Mouse (Mus musculus): ENCODE measurements around the gene Rin2. TPM values are rescaled to one million over a fixed set of nuclear protein-coding genes. Genes with fewer than 3 reads are reported as not detected.

Rin2 gene
- total RNA-seq, 2 experiments from 2014 or later: 24.9 to 26.4 TPM

DNA sequence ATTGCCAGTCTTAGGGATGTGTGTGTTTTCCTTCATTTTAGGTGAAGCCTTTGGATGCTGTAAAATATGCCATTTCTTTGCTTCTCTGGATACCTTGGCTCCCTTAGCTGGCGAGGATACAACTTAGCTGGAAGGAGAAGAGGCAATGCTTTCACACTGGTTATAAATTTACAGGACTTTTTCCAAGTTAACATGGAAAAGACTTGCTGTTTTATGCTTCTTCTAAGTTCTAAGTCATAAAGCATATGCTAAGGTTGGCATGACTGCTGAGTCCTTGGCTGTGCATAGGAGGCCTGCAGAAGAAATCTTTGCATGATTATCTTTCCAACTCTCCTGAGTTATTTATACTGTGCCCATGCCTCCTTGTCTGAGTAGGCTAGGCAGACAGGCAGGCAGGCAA, 49.3 kb downstream of the Rin2 start:
- intact Hi-C loops (cut with DNase I): no loop called here
- peak; percentile 22 to 26 for DNase-seq (ENCODE audit: low spot score in 2 of 2)

GRCm38 (mm10) chr2:145729414-145729813, 54.4 kb downstream of the Rin2 start:
- DNase-seq (ENCODE audit: low spot score in 2 of 2): no peak
- intact Hi-C loops (cut with DNase I): no loop called here

GRCm38 (mm10) chr2:145730189-145730880, 55.3 kb downstream of the Rin2 start:
- intact Hi-C loops (cut with DNase I): no loop called here
- DNase-seq (ENCODE audit: low spot score in 2 of 2): no peak

GRCm38 (mm10) chr2:145730905-145731304, 55.9 kb downstream of the Rin2 start:
- DNase-seq (ENCODE audit: low spot score in 2 of 2): no peak
- intact Hi-C loops (cut with DNase I): no loop called here

- no peak for DNase-seq (ENCODE audit: low spot score in 2 of 2)
- intact Hi-C loops (cut with DNase I): no loop called here
These were observed 60.1 kb downstream of the Rin2 start for GRCm38 (mm10) chr2:145735079-145735478.

- DNase-seq (ENCODE audit: low spot score in 2 of 2): no peak
- intact Hi-C loops (cut with DNase I): no loop called here
These were observed 61.5 kb downstream of the Rin2 start for GRCm38 (mm10) chr2:145736543-145736942.

- intact Hi-C loops (cut with DNase I): no loop called here
- no peak for DNase-seq (ENCODE audit: low spot score in 2 of 2)
These were observed 62.2 kb downstream of the Rin2 start for GRCm38 (mm10) chr2:145737196-145737595.

GRCm38 (mm10) chr2:145740729-145741128, 65.7 kb downstream of the Rin2 start:
- intact Hi-C loops (cut with DNase I): no loop called here
- DNase-seq (ENCODE audit: low spot score in 2 of 2): no peak

DNA sequence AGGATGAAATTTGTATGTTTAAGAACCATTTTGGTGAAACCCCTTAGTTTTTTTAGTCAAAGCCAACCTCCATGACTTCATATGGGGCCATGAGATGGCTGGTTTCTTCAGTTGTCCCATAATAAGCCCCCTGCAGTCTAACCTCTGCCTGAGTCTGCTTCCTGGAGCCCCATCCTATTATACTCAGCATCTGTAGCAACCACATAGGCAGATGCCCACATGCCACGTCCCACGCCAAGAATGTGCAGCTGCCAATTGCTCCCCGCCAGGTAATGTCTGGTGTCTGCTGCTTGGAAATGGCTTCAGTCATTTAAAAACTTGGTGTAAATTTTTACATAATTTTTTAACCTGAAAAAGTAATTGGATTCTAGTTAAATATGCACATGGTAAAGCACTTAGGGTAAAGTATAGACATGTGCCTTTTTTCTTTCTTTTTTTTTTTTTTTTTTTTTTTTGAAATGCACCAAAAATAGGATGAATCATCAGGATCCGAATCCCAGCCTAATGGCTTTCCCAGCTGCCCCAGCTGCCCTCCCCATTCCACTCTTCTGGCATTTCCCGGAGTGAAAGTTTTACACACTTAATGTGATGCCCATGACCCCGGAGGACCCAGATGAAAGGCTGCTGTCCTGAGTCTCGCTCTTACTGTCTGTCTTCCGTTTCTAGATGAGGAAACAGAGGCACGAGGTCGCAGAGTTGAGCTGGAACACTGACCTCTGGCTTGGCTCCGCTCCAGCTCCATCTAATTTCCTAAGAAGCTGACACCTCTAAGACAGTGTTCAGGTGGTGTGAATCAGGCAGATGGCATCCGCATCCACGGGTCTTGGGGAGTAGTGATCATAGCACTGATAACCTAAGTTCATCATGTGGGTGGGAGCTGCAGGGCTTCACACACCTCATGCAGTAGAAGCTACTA, 68.0 kb downstream of the Rin2 start:
- intact Hi-C loops (cut with DNase I): no loop called here

DNA sequence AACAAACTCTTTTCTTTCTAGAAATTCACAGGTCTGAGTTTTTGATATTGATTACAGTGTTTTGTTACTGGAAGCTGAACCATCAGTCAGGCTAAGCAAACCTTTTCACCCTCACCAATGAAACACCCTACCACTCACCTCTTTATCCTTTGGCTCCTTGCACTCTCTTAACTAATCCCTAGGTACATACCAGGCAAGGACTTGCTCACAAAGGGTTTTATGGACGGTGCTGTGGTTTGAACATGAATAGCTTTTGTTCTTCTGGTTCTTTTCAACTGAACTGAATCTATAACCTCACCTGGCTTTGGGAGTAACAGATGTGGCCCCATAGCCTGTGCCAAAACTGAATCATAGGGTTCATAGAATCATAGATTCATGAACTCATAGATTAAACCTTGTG, 71.4 kb downstream of the Rin2 start:
- DNase-seq (ENCODE audit: low spot score in 2 of 2): no peak
- intact Hi-C loops (cut with DNase I): no loop called here

More for the DNA sequence above, 68.0 kb downstream of the Rin2 start:
- DNase-seq (ENCODE audit: low spot score in 2 of 2): no peak

- DNase-seq (ENCODE audit: low spot score in 2 of 2): no peak
- intact Hi-C loops (cut with DNase I): no loop called here
These were observed 74.6 kb downstream of the Rin2 start for GRCm38 (mm10) chr2:145749645-145750044.

DNA sequence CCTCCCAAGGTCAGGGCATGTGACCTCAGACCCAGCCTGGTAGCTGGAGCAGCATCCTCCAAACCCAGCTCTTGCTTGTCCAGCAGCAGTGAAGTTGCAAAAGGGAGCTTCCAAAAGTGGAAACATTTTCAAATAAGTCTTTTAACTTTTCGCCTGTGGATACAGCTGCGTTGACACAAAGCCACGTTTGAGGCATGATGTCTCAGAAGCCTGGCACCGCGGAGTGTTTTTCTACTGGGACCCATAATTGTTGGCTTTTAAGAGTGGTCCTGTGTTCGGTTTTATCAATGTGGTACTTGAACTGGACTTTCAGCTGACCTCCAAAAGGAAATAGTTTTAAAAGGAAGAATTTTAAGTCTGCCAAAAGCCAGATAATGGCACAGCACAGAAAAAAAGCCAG, 77.6 kb downstream of the Rin2 start:
- DNase-seq (ENCODE audit: low spot score in 2 of 2): no peak
- intact Hi-C loops (cut with DNase I): no loop called here

DNA sequence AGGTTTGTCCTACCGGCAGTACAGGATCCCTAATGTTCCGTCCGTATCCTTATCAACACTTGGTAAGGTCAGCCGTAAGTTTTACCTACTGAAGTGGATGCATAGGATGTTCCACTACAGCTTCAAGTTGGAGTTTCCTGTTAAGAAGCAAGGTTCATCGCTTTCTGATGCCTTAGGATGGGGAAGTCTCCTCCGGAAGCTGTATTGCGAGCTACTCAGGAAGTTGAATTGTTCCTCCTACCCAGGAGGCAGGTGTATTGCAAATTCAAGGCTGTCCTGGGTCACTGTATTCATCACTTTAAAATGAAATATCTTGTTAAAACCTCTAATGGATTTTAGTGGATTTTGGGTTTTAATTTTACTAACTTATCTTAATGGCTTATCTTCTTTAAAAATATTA, 79.0 kb downstream of the Rin2 start:
- intact Hi-C loops (cut with DNase I): no loop called here

DNA sequence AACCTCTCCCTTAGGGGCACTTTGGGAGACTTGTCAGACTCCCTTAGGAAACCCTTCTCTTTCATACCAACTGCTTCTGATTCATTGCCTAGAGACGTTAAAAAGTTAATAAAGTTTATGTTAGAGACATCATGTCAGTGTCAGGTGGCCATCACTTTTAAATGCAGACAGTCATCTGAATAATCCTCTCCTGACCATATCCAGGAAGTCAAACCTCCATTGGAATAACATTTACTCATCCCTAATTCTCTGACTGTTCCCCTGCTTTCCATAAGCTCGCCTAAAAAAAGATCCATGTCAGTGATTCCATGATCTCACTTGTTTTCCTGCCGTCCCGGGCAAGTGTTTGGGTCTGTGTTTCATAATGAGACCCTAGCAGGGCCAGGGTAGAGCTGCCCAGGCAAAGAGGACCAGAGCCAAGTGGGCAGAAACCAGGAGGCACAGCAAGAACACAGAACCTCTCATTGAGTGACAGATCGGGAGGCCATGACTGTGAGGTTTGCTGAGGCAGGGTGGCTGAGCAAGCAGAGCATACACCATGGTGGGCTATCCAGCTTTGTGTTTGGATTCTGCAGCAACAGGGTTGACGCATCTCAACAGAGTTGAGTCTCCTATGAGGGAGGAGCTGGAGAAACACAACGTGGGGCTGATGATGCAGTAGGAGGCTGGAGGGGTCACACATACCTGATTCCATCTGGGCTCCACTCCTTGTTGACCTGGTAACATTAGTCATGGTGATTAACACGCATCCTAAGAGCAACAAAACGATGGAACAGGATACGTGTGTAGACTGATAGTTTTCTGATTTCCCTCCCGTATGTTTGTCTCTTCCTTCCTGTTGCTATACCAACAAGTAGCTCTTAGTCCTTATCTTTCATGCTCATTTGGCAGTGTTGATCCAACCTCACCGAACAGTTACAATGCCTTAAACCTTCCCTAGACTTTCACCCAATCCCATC, 81.1 kb downstream of the Rin2 start:
- no peak for DNase-seq (ENCODE audit: low spot score in 2 of 2)
- intact Hi-C loops (cut with DNase I): no loop called here

More for the DNA sequence above, 79.0 kb downstream of the Rin2 start:
- no peak for DNase-seq (ENCODE audit: low spot score in 2 of 2)

DNA sequence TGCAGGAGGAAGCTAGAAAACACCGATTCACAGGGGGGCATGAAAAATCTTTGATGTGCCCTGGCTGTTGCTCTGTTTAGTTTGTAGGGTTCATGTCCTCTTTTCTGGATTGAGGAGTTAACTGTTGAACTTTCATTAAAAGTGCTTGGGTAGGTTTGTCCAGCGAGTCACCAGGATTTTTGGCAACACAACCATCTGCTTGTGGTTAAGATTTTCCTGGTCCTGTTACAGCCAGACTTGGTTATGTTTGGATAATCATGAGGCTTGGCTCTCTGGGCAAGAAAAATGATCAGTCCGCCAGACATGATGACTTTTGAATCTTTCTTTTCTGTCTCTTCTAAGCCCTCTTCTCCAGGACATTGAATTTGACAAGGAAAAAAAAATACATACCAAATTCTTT, 85.1 kb downstream of the Rin2 start:
- DNase-seq (ENCODE audit: low spot score in 2 of 2): no peak
- intact Hi-C loops (cut with DNase I): no loop called here

- intact Hi-C loops (cut with DNase I): no loop called here
These were observed 86.4 kb downstream of the Rin2 start for GRCm38 (mm10) chr2:145761436-145761835.

GRCm38 (mm10) chr2:145769964-145770363, 94.9 kb downstream of the Rin2 start:
- intact Hi-C loops (cut with DNase I): no loop called here
- no peak for DNase-seq (ENCODE audit: low spot score in 2 of 2)

More at GRCm38 (mm10) chr2:145761436-145761835, 86.4 kb downstream of the Rin2 start:
- no peak for DNase-seq (ENCODE audit: low spot score in 2 of 2)

GRCm38 (mm10) chr2:145770730-145771536, 95.9 kb downstream of the Rin2 start:
- DNase-seq (ENCODE audit: low spot score in 2 of 2): no peak
- intact Hi-C loops (cut with DNase I): no loop called here

DNA sequence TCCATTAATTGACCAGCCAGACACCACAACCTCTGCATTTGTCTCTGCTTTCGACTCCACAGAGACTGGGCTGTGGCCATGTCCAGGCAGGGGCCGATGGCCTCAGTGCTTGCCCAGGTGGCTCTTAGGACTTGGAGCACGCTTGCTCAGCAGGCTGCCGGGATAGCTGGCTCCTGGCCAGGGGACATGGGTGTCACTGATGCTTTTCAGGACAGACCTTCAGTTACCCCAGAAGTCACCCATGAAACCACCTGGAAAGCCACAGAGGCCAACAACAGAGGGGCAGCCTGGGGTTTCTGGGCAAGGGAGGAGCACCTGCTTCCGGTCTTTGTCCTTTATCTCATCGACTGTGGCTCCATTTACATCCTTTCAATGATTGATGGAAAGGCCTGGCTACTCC, 108.2 kb downstream of the Rin2 start:
- no peak for DNase-seq (ENCODE audit: low spot score in 2 of 2)
- intact Hi-C loops (cut with DNase I): no loop called here

Data from left cerebral cortex, postnatal 36 days (tissue).